Mouse (Mus musculus): ENCODE measurements around the gene Gm3045. TPM values are rescaled to one million over a fixed set of nuclear protein-coding genes. Genes with fewer than 3 reads are reported as not detected.

Gm3045 gene
- polyA plus RNA-seq, 1 experiment from 2014 or later: not detected

- WGBS (ENCODE audit: insufficient replicate concordance): 66% methylated on average over 9 of the region's 9 CpGs
- no peaks in the 10 kb centered on the region for H3K36me3 ChIP-seq (ENCODE audit: control insufficient read depth, insufficient read depth)
Observed at GRCm38 (mm10) chr13:56472661-56473060, 46.3 kb downstream of the Gm3045 start.

GRCm38 (mm10) chr13:56475363-56475762, 49.0 kb downstream of the Gm3045 start:
- H3K4me3 ChIP-seq (ENCODE audit: low read depth, low read length): no peak overlapping the region
- no peaks in the 10 kb centered on the region for H3K27me3 ChIP-seq (ENCODE audit: control insufficient read depth, insufficient read depth, low read depth, low read length)
- no peaks in the 10 kb centered on the region for H3K4me1 ChIP-seq (ENCODE audit: control insufficient read depth, low read depth, low read length)
- WGBS (ENCODE audit: insufficient replicate concordance): 21% methylated on average over 4 of the region's 4 CpGs
- H3K27ac ChIP-seq (ENCODE audit: low read length): no peak overlapping the region
- no peak overlapping the region for H3K9ac ChIP-seq (ENCODE audit: low read depth, low read length)
- H3K9me3 ChIP-seq (replicated peaks; ENCODE audit: control insufficient read depth, low read length): no peaks in the 10 kb centered on the region
- H3K4me2 ChIP-seq (ENCODE audit: low read depth, low read length): no peak overlapping the region
- no peak for ATAC-seq (ENCODE audit: low read depth)
- no peaks in the 10 kb centered on the region for H3K36me3 ChIP-seq (ENCODE audit: control insufficient read depth, insufficient read depth)

More at GRCm38 (mm10) chr13:56472661-56473060, 46.3 kb downstream of the Gm3045 start:
- Histone ChIP-seq H3K4me3 (ENCODE audit: low read depth, low read length) (no peak overlapping the region), H3K4me1 (ENCODE audit: control insufficient read depth, low read depth, low read length) (no peaks in the 10 kb centered on the region), H3K27me3 (ENCODE audit: control insufficient read depth, insufficient read depth, low read depth, low read length) (no peaks in the 10 kb centered on the region), H3K27ac (ENCODE audit: low read length) (no peak overlapping the region), H3K9me3 (replicated peaks; ENCODE audit: control insufficient read depth, low read length) (no peaks in the 10 kb centered on the region), H3K4me2 (ENCODE audit: low read depth, low read length) (no peak overlapping the region), H3K9ac (ENCODE audit: low read depth, low read length) (no peak overlapping the region)
- ATAC-seq (ENCODE audit: low read depth): no peak

GRCm38 (mm10) chr13:56476790-56477189, 50.4 kb downstream of the Gm3045 start:
- H3K4me1 ChIP-seq (ENCODE audit: control insufficient read depth, low read depth, low read length): no peaks in the 10 kb centered on the region
- no peak for ATAC-seq (ENCODE audit: low read depth)
- H3K4me2 ChIP-seq (ENCODE audit: low read depth, low read length): no peak overlapping the region
- no peak overlapping the region for H3K9ac ChIP-seq (ENCODE audit: low read depth, low read length)
- no peaks in the 10 kb centered on the region for H3K36me3 ChIP-seq (ENCODE audit: control insufficient read depth, insufficient read depth)
- no peak overlapping the region for H3K27ac ChIP-seq (ENCODE audit: low read length)
- H3K4me3 ChIP-seq (ENCODE audit: low read depth, low read length): no peak overlapping the region
- H3K27me3 ChIP-seq (ENCODE audit: control insufficient read depth, insufficient read depth, low read depth, low read length): no peaks in the 10 kb centered on the region
- WGBS (ENCODE audit: insufficient replicate concordance): 33% methylated on average over 5 of the region's 5 CpGs
- no peaks in the 10 kb centered on the region for H3K9me3 ChIP-seq (replicated peaks; ENCODE audit: control insufficient read depth, low read length)

GRCm38 (mm10) chr13:56477271-56477670, 50.9 kb downstream of the Gm3045 start:
- Histone ChIP-seq H3K36me3 (ENCODE audit: control insufficient read depth, insufficient read depth) (no peaks in the 10 kb centered on the region), H3K9ac (ENCODE audit: low read depth, low read length) (no peak overlapping the region), H3K4me2 (ENCODE audit: low read depth, low read length) (no peak overlapping the region), H3K27ac (ENCODE audit: low read length) (no peak overlapping the region), H3K4me1 (ENCODE audit: control insufficient read depth, low read depth, low read length) (no peaks in the 10 kb centered on the region), H3K4me3 (ENCODE audit: low read depth, low read length) (no peak overlapping the region), H3K27me3 (ENCODE audit: control insufficient read depth, insufficient read depth, low read depth, low read length) (no peaks in the 10 kb centered on the region), H3K9me3 (replicated peaks; ENCODE audit: control insufficient read depth, low read length) (no peaks in the 10 kb centered on the region)
- ATAC-seq (ENCODE audit: low read depth): no peak
- 23% methylated on average over 6 of the region's 6 CpGs for WGBS (ENCODE audit: insufficient replicate concordance)

GRCm38 (mm10) chr13:56478027-56478426, 51.6 kb downstream of the Gm3045 start:
- no peak overlapping the region for H3K27ac ChIP-seq (ENCODE audit: low read length)
- H3K4me1 ChIP-seq (ENCODE audit: control insufficient read depth, low read depth, low read length): no peaks in the 10 kb centered on the region
- no peaks in the 10 kb centered on the region for H3K36me3 ChIP-seq (ENCODE audit: control insufficient read depth, insufficient read depth)
- no peak overlapping the region for H3K9ac ChIP-seq (ENCODE audit: low read depth, low read length)
- ATAC-seq (ENCODE audit: low read depth): no peak
- no peaks in the 10 kb centered on the region for H3K27me3 ChIP-seq (ENCODE audit: control insufficient read depth, insufficient read depth, low read depth, low read length)
- H3K4me2 ChIP-seq (ENCODE audit: low read depth, low read length): no peak overlapping the region
- H3K4me3 ChIP-seq (ENCODE audit: low read depth, low read length): no peak overlapping the region
- 58% methylated on average over 6 of the region's 6 CpGs for WGBS (ENCODE audit: insufficient replicate concordance)
- H3K9me3 ChIP-seq (replicated peaks; ENCODE audit: control insufficient read depth, low read length): no peaks in the 10 kb centered on the region

- H3K4me3 ChIP-seq (ENCODE audit: low read depth, low read length): no peak within 1 kb of the TSS
- H3K4me1 ChIP-seq (ENCODE audit: control insufficient read depth, low read depth, low read length): no peaks in the 10 kb centered on the region
- no peaks in the 10 kb centered on the region for H3K27me3 ChIP-seq (ENCODE audit: control insufficient read depth, insufficient read depth, low read depth, low read length)
- H3K9me3 ChIP-seq (replicated peaks; ENCODE audit: control insufficient read depth, low read length): no peaks in the 10 kb centered on the region
- no peak within 1 kb of the TSS for H3K27ac ChIP-seq (ENCODE audit: low read length)
- no peak for ATAC-seq (ENCODE audit: low read depth)
- 52% methylated on average over 3 of the region's 3 CpGs for WGBS (ENCODE audit: insufficient replicate concordance)
- no peak within 1 kb of the TSS for H3K9ac ChIP-seq (ENCODE audit: low read depth, low read length)
- H3K36me3 ChIP-seq (ENCODE audit: control insufficient read depth, insufficient read depth): no peaks in the 10 kb centered on the region
- no peak within 1 kb of the TSS for H3K4me2 ChIP-seq (ENCODE audit: low read depth, low read length)
Observed at GRCm38 (mm10) chr13:56482146-56482545, 55.8 kb downstream of the Gm3045 start, which contains the start of gene Il9. Il9 (minus strand) TSS chr13:56482246.

Other genes starting within 250 kb of the Gm3045 start
- gene Tifab, start 247.7 kb upstream of the Gm3045 start, polyA plus RNA-seq (2015; fragmentation: Nextera tagmentation; extraction: Ambion mirVana): 7.1 and 8.1 TPM in 2 replicates
- not detected in 2 replicates for gene Neurog1, start 174.4 kb upstream of the Gm3045 start, polyA plus RNA-seq (2015; fragmentation: Nextera tagmentation; extraction: Ambion mirVana)
- gene Cxcl14, start 130.0 kb upstream of the Gm3045 start, polyA plus RNA-seq (2015; fragmentation: Nextera tagmentation; extraction: Ambion mirVana): 0.06 TPM in 1 of 2 replicates, not detected in the other
- gene Slc25a48, start 11.8 kb downstream of the Gm3045 start, polyA plus RNA-seq (2015; fragmentation: Nextera tagmentation; extraction: Ambion mirVana): 1.0 and 1.2 TPM in 2 replicates
- not detected in 2 replicates for gene Il9, start 55.7 kb downstream of the Gm3045 start, polyA plus RNA-seq (2015; fragmentation: Nextera tagmentation; extraction: Ambion mirVana)
- 0.51 and 0.54 TPM in 2 replicates for gene Fbxl21, start 95.9 kb downstream of the Gm3045 start, polyA plus RNA-seq (2015; fragmentation: Nextera tagmentation; extraction: Ambion mirVana)
- 40.2 and 45.4 TPM in 2 replicates for gene Lect2, start 121.9 kb downstream of the Gm3045 start, polyA plus RNA-seq (2015; fragmentation: Nextera tagmentation; extraction: Ambion mirVana)
- 9.9 and 10.9 TPM in 2 replicates for gene Tgfbi, start 182.9 kb downstream of the Gm3045 start, polyA plus RNA-seq (2015; fragmentation: Nextera tagmentation; extraction: Ambion mirVana)

Measured in liver, embryonic 16.5 days (tissue).